Mouse (Mus musculus) megakaryocyte, embryonic 14.5 days (primary cell): ENCODE results near the gene Fam43a.

Source experiments
- FLI1 ChIP-seq: IDR thresholded peaks from 2 replicates; pipeline ENCODE4 v1.6.1; 2012; ENCODE audit warnings: low read length, inconsistent platforms, mixed read lengths
- GATA1 ChIP-seq: IDR thresholded peaks from 3 replicates; pipeline ENCODE4 v1.6.1; 2012; ENCODE audit warnings: mixed read lengths, low read length, inconsistent platforms, borderline replicate concordance

GRCm38 (mm10) chr16:30644981-30645380 is 45.5 kb downstream of the Fam43a start:
- TF ChIP-seq GATA1 (no peak), FLI1 (no peak)
